Mouse (Mus musculus) embryonic facial prominence, embryonic 12.5 days (tissue): Measurements from ENCODE around the gene Fam131a. TPM values are rescaled to one million over a fixed set of nuclear protein-coding genes. Genes with fewer than 3 reads are reported as not detected.
A peak's percentile ranks its signal among the peaks of the same experiment; 100 is the strongest.

Experiments
- ATAC-seq: fragments of 200-750 bp; cut with Nextera tagmentation; 2 replicates; pipeline ENCODE4 v1.8.0; 2017; ENCODE audit not compliant: insufficient number of reproducible peaks, insufficient read depth, low FRiP score, low TSS enrichment
- H3K27ac ChIP-seq: fragments of 300-500 bp; sonication (generic); 2 replicates; pipeline ENCODE4 v1.5.1; 2016; ENCODE audit warnings: mild to moderate bottlenecking
- H3K27me3 ChIP-seq: fragments of 300-500 bp; sonication (generic); 2 replicates; pipeline ENCODE4 v1.6.1; 2016; ENCODE audit warnings: mild to moderate bottlenecking, moderate library complexity
- H3K36me3 ChIP-seq: fragments of 300-500 bp; sonication (generic); 2 replicates; pipeline ENCODE4 v1.6.1; 2016; ENCODE audit warnings: mild to moderate bottlenecking
- H3K4me1 ChIP-seq: fragments of 300-500 bp; sonication (generic); 2 replicates; pipeline ENCODE4 v1.6.1; 2016
- H3K4me2 ChIP-seq: fragments of 300-500 bp; sonication (generic); replicated peaks from 2 replicates; pipeline ENCODE4 v1.6.1; 2016; ENCODE audit warnings: mild to moderate bottlenecking, moderate library complexity
- H3K4me3 ChIP-seq: fragments of 300-500 bp; sonication (generic); 2 replicates; pipeline ENCODE4 v1.5.1; 2016; ENCODE audit warnings: mild to moderate bottlenecking
- H3K9ac ChIP-seq: fragments of 300-500 bp; sonication (generic); 2 replicates; pipeline ENCODE4 v1.6.1; 2016; ENCODE audit warnings: mild to moderate bottlenecking, moderate library complexity
- H3K9me3 ChIP-seq: fragments of 300-500 bp; sonication (generic); 2 replicates; pipeline ENCODE4 v1.6.1; 2016; ENCODE audit warnings: mild to moderate bottlenecking, moderate library complexity
- WGBS: fragments of 180-500 bp; shearing (Covaris S2); methylation state at CpG from one replicate; pipeline ENCODE4 v1.1.7; 2016; 5-methylcytosine and 5-hydroxymethylcytosine counted together
- polyA plus RNA-seq: library from polyadenylated mRNA; unstranded; fragments of >200 nt; fragmentation: Nextera tagmentation; extraction: Ambion mirVana; gene quantifications from 2 replicates; pipeline ENCODE4 v1.2.1, GENCODE M21; 2016

The Fam131a gene
- polyA plus RNA-seq, 1 experiment from 2014 or later: 7.2 TPM

DNA sequence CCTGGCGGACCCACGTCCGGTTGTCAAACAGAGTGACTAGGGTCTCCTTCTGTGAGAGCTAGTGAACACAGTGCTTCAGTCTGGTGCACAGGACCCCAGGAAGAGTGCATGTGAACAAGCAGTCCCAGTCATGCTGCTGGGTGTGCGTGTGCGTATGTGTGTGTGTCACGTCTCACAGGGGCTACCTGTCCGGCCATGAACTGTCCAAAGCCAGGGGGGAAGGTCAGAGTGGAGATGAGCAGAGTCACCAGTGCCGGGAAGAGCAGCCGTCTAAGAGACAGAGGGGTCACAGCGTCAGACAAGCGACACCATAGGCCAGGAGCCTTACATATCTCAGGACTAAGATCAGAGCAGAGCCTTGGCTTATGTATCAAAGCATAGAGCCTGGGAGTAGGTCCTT is 17.3 kb downstream of the Fam131a start:
- no peak overlapping the region for H3K9ac ChIP-seq
- H3K36me3 ChIP-seq: peaks cover 62% of the 10 kb centered on the region
- no peak overlapping the region for H3K4me3 ChIP-seq
- no peak for ATAC-seq
- no peak overlapping the region for H3K27ac ChIP-seq
- H3K27me3 ChIP-seq: no peaks in the 10 kb centered on the region
- peaks cover 17% of the 10 kb centered on the region for H3K4me1 ChIP-seq
- WGBS: 94% methylated on average over 11 of the region's 11 CpGs
- H3K4me2 ChIP-seq: no peak overlapping the region
- H3K9me3 ChIP-seq: no peaks in the 10 kb centered on the region

GRCm38 (mm10) chr16:20710810-20711209 is 17.8 kb downstream of the Fam131a start:
- Histone ChIP-seq H3K9me3 (no peaks in the 10 kb centered on the region), H3K9ac (no peak overlapping the region), H3K27ac (no peak overlapping the region), H3K36me3 (peaks cover 59% of the 10 kb centered on the region), H3K4me1 (peaks cover 19% of the 10 kb centered on the region), H3K4me2 (no peak overlapping the region), H3K27me3 (no peaks in the 10 kb centered on the region), H3K4me3 (no peak overlapping the region)
- no peak for ATAC-seq
- WGBS: 85% methylated on average over 4 of the region's 4 CpGs

- Histone ChIP-seq H3K4me3 (no peak overlapping the region), H3K9me3 (no peaks in the 10 kb centered on the region)
Measured at GRCm38 (mm10) chr16:20712190-20712589, 19.1 kb downstream of the Fam131a start.

DNA sequence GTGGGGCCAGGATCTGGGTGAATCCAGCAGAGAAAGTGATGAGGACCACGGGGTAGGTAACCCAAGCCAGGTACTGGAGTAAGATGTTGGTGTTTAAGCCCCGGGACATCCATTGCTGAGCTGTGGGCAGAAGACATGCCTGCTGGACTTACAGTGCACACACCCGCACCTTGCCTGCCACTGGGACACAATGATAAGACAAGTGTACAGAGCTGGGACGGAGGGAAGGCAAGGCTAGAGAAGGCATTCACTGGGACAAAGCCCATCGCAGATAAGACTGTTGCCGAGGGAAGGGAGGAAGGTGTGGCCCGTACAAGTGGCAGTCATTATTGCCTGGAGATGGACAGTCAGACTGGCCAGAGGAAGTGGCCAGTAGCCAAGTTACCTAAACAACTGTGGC is 19.8 kb downstream of the Fam131a start:
- Histone ChIP-seq H3K36me3 (peaks cover 41% of the 10 kb centered on the region), H3K9me3 (no peaks in the 10 kb centered on the region), H3K9ac (no peak overlapping the region), H3K4me2 (no peak overlapping the region), H3K4me1 (peaks cover 19% of the 10 kb centered on the region), H3K4me3 (no peak overlapping the region), H3K27me3 (no peaks in the 10 kb centered on the region), H3K27ac (no peak overlapping the region)
- no peak for ATAC-seq
- 86% methylated on average over 7 of the region's 7 CpGs for WGBS

More at GRCm38 (mm10) chr16:20712190-20712589, 19.1 kb downstream of the Fam131a start:
- no peak for ATAC-seq
- 85% methylated on average over 9 of the region's 9 CpGs for WGBS
- Histone ChIP-seq H3K36me3 (peaks cover 48% of the 10 kb centered on the region), H3K27ac (no peak overlapping the region), H3K4me1 (peaks cover 19% of the 10 kb centered on the region), H3K4me2 (no peak overlapping the region), H3K27me3 (no peaks in the 10 kb centered on the region), H3K9ac (no peak overlapping the region)

- ATAC-seq: no peak
- peak overlapping the region; percentile 58 for H3K4me3 ChIP-seq
- H3K27ac ChIP-seq: no peak overlapping the region
- H3K9me3 ChIP-seq: no peaks in the 10 kb centered on the region
- peak overlapping the region; percentile 60; the same call in 1 of the 2 replicates for H3K9ac ChIP-seq
- H3K36me3 ChIP-seq: peaks cover 34% of the 10 kb centered on the region
- H3K4me2 ChIP-seq: peak overlapping the region; percentile 79
- WGBS: 41% methylated on average over 11 of the region's 11 CpGs
- no peaks in the 10 kb centered on the region for H3K27me3 ChIP-seq
- peaks cover 26% of the 10 kb centered on the region for H3K4me1 ChIP-seq
Measured at GRCm38 (mm10) chr16:20714307-20715080, 21.5 kb downstream of the Fam131a start.

- peak overlapping the region; percentile 58 for H3K4me3 ChIP-seq
- no peaks in the 10 kb centered on the region for H3K27me3 ChIP-seq
- peak overlapping the region; percentile 60 for H3K9ac ChIP-seq
- peaks cover 26% of the 10 kb centered on the region for H3K4me1 ChIP-seq
- no peaks in the 10 kb centered on the region for H3K9me3 ChIP-seq
- H3K27ac ChIP-seq: no peak overlapping the region
- 59% methylated on average over 2 of the region's 2 CpGs for WGBS
- peak overlapping the region; percentile 79 for H3K4me2 ChIP-seq
- ATAC-seq: no peak
- peaks cover 32% of the 10 kb centered on the region for H3K36me3 ChIP-seq
Measured at GRCm38 (mm10) chr16:20715161-20715560, 22.1 kb downstream of the Fam131a start.

- ATAC-seq: no peak
- Histone ChIP-seq H3K4me3 (peak overlapping the region; percentile 58), H3K4me1 (peaks cover 26% of the 10 kb centered on the region), H3K9ac (peak overlapping the region; percentile 60), H3K27me3 (no peaks in the 10 kb centered on the region), H3K4me2 (peak overlapping the region; percentile 79), H3K9me3 (no peaks in the 10 kb centered on the region), H3K36me3 (peaks cover 32% of the 10 kb centered on the region), H3K27ac (peak overlapping the region; percentile 95)
- under 1% methylated on average over 12 of the region's 12 CpGs for WGBS
Measured at GRCm38 (mm10) chr16:20715566-20715965, 22.5 kb downstream of the Fam131a start.

GRCm38 (mm10) chr16:20715976-20716840 is 23.2 kb downstream of the Fam131a start:
- Histone ChIP-seq H3K9me3 (no peaks in the 10 kb centered on the region), H3K27ac (peak overlapping the region; percentile 95), H3K4me3 (peak overlapping the region; percentile 58), H3K4me2 (peak overlapping the region; percentile 79), H3K27me3 (no peaks in the 10 kb centered on the region), H3K36me3 (peaks cover 28% of the 10 kb centered on the region), H3K4me1 (peaks cover 26% of the 10 kb centered on the region), H3K9ac (peak overlapping the region; percentile 60)
- peak; percentile 85 for ATAC-seq
- WGBS: under 1% methylated on average over 65 of the region's 68 CpGs

- ATAC-seq: no peak
- Histone ChIP-seq H3K4me2 (peak overlapping the region; percentile 79), H3K9me3 (no peaks in the 10 kb centered on the region), H3K4me3 (peak overlapping the region; percentile 58), H3K9ac (peak overlapping the region; percentile 60), H3K27ac (peak overlapping the region; percentile 95), H3K4me1 (peaks cover 26% of the 10 kb centered on the region), H3K27me3 (no peaks in the 10 kb centered on the region), H3K36me3 (peaks cover 27% of the 10 kb centered on the region)
- WGBS: under 1% methylated on average over 8 of the region's 8 CpGs
Measured at GRCm38 (mm10) chr16:20716841-20717180, 23.8 kb downstream of the Fam131a start.

DNA sequence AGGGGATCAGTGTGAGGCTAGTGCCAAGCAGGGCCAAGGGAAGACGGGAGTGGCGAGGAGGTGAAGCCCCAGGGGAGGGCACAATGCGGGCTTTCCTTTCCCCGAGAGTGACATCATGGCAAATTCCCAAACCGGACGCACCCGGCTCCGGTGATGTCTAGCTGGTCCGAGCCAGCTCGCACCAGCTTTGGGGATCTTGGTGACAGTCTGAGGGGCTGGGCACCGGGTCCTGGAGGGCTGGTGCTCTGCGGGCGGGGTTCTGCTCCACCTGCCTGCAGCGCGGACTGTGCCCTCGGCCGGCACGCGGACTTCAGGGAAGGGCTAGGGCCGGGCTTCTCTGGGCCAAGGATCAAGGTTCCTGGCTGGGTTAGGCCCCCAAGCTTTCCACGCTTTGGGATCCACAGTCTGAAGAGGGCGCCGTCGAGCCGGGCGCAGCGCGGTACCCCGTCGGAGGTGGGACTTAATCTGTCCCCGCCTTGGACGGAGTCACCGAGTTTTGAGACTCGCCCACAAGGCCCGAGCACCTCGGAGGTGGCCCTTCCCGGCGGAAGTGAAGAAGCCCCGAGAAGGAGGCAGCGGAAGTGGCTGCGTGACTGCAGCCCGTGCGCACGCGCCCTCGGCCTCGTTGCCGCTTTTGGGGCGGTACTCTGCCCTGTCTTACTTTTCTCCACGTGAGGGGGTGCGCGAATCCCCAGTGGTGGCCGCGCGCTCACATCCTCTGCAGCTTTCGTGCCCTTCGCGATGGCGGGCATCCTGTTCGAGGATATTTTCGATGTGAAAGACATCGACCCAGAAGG is 24.3 kb downstream of the Fam131a start, which contains the start of the genes Polr2h and Clcn2:
Gene Polr2h, plus strand, starts transcription at position 485 of the 797 bp plus-strand sequence.
Gene Clcn2, minus strand, starts transcription at position 566 of the 797 bp plus-strand sequence.
- Histone ChIP-seq H3K4me2 (peak within 1 kb of the TSS; percentile 79), H3K9me3 (no peaks in the 10 kb centered on the region), H3K27ac (peak within 1 kb of the TSS; percentile 95), H3K27me3 (no peaks in the 10 kb centered on the region), H3K9ac (peak within 1 kb of the TSS; percentile 60), H3K36me3 (peaks cover 25% of the 10 kb centered on the region), H3K4me3 (peak within 1 kb of the TSS; percentile 58), H3K4me1 (peaks cover 26% of the 10 kb centered on the region)
- under 1% methylated on average over 62 of the region's 62 CpGs for WGBS
- peak; percentile 76 for ATAC-seq
